Mouse (Mus musculus) spleen, adult 12 weeks (tissue): Measurements from ENCODE around the gene Gm10277.
A peak's percentile ranks its signal among the peaks of the same experiment; 100 is the strongest.

Experiments
- DNase-seq: peaks from one replicate; pipeline ENCODE4 v3.0.0; 2022; ENCODE audit warnings: low spot score

Gm10277 gene

DNA sequence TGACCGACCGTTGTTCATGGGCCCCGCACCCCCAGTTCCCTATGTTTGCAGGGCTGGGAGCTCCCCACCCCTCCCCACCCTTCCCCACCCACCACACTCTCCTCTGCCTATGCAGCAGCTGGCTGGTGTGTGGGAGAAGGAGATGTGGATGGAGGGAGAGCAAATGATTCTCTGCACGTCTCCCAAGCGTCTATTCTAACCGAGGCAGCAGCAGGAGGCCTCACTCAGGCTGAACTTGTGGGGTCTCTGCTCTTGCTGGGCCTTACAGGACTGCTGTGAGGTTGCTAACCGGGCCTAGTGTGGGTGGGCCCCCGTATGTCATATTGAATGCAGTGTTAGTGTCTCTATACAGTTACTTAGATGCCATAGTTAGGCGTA lies 12.9 kb upstream of the Gm10277 start:
- DNase-seq, result no peak

GRCm38 (mm10) chr11:77795216-77795615 lies 7.7 kb upstream of the Gm10277 start:
- no peak for DNase-seq

DNA sequence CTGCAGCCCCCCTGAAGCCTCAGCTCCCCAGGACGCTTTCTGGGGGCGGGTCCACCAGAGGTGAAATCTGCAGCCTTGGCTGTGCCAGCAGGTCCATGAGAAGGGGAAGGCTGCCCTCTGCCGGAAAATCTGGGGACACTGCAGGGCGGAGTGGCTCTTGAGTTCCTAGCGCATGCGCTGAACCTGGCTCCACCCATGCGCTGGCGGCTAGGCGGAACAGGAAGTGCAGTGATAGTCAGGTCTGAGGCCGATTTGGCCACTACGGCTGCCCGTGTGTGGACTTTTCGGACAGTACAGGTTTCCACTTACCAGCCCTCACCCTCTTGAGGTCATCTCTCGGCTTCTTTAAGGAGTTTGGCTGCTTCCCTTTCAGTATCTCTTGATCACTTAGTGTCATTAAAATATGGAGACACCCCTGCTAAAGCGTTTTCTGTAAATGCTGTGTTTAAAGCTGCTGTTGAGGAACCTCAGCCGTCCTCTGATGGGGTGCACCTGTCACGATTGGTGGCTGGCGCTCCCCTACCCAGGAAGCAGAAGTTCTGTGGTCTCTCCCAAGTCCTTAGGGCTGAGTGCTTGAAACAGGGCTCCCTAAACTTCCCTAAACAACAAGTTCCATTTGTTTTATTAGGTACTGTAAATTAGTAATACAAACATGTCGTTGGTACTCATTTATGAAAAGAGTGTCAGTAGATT lies 5.8 kb upstream of the Gm10277 start:
- DNase-seq, result peak; percentile 96

DNA sequence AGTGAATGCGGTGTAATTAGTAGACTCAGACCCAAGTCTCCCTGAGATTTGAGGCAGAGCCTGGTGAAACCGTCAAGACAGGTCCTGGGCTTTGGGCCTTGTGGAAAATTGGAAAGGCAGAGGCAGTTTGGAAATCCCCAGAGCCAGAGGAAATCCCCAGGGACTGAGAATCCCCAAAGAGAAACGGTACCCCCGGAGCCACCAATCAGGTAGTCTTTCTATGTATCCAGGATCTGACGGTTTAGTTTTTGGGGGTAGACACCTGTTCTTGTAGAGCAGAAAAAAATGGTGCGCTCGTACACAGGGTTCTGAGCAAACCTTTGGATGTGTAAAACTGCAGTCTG lies 5.0 kb upstream of the Gm10277 start:
- no peak for DNase-seq

- DNase-seq, result no peak
Observed at GRCm38 (mm10) chr11:77791752-77792565, 4.4 kb upstream of the Gm10277 start.

DNA sequence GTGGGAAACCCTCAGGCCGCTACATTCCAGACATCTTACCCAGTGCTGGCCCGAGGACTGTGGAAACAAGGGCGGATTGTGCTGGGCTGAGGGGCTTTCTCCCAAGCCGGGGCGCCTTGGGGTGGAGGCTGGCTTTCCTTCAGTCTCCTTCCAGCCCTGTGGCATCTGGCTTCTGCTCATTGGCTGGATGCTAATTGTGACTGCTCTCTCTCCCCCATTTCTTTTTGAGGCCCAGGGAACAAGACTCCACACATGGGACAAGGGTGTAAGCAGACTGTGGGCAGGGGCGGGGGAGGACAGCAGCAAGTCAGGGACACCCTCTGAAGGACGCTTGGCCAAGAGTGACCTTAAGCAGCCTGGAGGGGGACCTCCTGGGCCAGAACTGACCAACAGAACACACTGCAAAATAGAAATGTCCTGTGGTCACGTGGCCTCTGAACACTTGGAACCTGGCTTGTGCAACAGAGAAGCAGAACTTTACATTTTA lies 3.7 kb upstream of the Gm10277 start:
- DNase-seq, result no peak

DNA sequence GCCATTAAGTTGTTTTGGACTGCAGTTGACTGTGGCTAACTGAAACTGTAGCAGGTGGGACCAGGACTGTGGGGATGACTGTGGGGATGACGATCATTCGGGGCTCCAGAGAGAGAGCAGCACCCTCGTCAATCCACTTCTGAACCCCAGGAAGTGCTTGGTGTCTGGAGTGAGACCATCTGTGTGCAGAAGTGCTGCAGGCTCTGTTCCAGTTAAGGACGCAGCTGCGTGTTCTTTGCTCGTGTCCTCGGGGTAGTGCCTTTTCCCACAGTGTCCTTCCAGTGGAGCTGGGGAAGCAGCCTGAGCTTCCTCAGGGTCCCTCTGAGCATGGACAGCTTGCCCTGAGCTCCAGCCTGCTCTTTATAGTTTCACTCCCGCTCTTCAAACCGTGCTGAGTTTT lies 2.7 kb upstream of the Gm10277 start:
- no peak for DNase-seq

DNA sequence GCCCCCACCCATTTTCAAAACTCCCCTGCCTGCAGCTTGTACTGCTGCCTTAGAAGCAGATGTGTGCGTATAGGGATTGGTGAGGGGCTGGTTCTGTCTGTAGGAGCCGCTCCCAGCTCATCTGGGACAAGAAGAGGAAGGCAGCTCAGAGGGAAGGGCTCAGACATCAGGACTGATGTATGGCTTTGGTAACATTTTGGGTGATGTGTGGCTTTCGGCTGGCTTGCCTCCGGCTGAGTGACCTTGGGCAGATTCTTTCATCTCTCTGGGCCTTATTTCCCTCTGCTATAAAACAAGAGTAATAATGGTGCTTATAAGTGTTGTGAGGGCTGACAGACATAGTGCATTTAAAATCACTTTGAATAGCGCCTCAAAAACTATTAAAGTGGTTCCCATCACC lies 2.0 kb upstream of the Gm10277 start:
- DNase-seq, result no peak

GRCm38 (mm10) chr11:77785768-77786561 lies 1.6 kb downstream of the Gm10277 start:
- DNase-seq, result no peak

GRCm38 (mm10) chr11:77785396-77785767 lies 2.2 kb downstream of the Gm10277 start:
- DNase-seq, result no peak

- no peak for DNase-seq
Observed at GRCm38 (mm10) chr11:77784894-77785293, 2.7 kb downstream of the Gm10277 start.

DNA sequence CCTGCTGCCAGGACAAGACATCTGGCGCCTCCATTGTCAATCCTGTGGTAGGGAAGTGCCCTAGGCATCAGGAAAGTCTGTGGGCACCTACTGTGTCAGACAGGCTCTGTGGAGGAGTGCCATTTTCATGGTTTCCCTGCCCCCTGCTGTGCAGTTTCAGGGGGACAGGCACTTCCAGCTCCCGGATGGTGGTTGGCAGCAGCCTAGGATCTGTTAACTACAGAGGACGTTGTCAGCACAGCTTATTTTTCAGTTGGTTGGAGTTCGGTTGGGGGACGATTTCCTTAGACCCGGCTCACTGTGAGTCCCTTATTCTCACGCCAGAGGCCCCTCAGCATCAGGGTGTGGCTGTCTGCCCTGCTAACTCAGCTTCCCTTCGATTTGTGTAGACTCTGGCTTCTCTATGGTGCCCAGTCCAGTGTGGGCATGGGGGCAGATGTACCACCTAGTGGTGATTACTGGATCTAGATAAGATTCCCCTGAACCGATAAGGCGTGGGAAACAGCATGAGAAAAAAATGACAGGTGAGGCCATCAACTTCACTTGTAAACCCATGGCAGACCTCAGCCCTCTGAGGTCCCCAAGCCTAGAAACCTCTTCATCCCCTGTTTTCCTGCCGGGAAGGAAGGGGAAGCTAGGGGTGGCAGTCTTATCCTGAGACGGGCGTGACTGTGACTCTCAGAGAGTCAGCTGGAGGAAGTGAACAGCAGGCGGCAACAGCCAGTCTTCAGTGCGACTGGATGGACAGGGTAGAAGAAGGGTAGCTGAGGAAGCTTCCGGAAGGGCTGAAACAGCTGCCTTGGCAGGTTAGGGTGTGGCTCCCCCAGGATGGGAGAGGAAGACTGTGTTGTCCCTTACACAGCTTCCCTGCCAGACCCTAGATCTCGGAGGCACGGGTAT lies 3.5 kb downstream of the Gm10277 start:
- no peak for DNase-seq

- DNase-seq, result no peak
Observed at GRCm38 (mm10) chr11:77783211-77783746, 4.3 kb downstream of the Gm10277 start.

DNA sequence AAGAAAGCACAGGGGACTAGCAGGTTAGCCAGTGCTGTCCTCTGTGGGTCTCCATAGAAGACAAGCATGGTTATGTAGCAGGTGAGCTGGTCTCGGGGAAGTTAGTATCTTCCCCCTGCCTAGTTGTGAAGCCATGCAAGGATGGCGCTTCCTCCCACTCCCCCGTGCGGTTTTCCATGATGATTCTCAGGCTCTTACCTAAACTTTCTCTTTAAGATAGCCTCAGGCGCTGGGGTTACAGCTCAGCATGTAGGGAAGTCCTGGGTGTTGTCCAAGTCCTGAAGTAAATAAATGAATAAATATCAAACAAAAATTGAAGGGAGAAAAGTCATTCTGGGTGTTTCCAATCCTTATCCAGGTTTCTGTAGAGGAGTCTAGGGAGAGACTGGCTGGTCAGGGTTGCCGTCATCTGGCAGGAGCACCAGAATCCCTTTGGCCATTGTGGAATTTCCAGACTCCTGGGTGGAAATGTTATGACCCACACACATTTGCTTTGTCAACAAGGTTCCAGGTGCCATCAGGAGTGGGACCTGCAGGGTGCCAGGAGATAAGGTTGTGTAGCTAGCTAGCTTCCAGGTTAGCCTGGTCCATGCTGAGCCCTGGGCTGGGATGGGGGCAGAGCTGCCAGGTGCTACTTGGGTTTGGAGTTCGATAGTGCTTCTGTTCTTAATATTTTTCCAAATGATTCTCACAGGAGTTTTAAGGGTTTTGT lies 5.3 kb downstream of the Gm10277 start:
- DNase-seq, result no peak

- DNase-seq, result no peak
Observed at GRCm38 (mm10) chr11:77781088-77781487, 6.5 kb downstream of the Gm10277 start.

DNA sequence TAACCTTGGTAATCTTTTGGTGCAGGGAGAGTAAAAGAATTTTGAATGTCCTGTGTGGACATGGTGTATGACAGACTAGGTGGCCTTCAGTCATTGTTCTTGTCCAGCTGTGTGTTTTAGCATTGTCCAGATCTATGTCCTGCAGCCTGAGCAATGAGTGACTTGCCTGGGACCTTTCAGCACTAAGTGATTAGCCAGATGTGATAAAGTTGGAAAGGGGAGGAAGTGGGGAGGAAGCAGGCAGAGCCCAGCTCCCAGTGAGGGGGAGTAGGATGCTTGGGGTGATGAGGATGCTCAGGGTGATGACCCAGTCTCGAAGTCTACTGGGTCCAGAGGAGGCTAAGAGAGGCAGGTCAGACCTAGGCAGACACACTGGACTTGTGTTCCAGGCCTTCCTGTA lies 8.3 kb downstream of the Gm10277 start:
- DNase-seq, result no peak

DNA sequence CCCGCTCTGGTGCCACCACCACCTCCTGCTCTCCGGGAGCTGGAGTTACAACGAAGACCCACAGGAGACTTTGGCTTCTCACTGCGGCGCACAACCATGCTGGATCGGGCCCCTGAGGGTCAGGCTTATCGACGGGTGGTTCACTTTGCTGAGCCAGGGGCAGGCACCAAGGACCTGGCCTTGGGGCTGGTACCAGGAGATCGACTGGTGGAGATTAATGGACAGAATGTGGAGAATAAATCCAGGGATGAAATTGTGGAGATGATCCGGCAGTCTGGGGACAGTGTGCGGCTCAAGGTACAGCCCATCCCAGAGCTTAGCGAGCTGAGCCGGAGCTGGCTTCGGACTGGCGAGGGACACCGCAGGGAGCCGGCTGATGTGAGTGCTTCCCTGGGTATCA lies 9.6 kb downstream of the Gm10277 start:
- no peak for DNase-seq

DNA sequence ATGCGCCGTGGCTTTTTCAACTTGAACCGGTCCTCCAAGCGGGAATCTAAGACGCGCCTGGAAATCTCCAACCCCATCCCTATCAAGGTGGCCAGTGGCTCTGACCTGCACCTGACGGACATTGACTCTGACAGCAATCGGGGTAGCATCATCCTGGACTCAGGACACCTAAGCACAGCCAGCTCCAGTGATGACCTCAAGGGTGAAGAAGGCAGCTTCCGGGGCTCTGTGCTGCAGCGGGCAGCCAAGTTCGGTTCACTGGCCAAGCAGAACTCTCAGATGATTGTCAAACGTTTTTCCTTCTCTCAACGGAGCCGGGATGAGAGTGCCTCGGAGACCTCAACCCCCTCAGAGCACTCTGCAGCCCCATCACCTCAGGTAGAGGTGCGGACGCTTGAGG lies 10.1 kb downstream of the Gm10277 start:
- DNase-seq, result no peak

DNA sequence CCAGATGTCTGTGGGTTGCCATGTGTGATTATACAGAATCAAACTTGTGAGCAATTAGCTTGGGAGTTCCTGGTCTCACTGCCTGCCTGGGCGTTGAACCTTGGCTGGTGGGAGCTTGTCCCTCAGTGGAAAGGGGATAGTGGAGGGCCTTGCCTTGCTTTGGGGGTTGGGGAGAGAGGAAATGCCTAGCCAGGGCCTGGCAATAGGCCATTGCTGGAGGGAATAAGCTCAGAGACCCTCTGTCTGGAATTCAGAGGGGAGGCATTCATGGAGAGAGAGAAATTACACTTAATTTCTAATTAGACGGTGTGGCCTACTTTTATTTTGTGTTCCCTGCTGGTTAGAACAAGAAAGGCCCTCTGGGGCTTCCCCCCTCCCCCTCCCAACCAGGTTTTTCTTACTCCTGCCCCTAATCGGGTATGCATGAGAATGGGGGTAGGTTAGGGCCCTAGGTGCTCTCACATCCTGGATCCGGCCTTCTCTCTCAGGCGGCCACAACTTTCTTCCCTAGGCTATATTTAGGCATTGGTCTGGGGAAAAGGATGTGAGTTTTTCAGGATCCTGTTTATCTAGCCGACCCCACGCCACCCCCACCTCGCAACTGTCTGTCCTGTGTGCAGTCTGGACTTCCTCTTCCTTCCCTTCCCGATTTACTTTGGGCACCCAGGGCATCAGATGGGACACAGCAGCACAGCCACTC lies 11.7 kb downstream of the Gm10277 start:
- no peak for DNase-seq
